Mouse (Mus musculus) frontal cortex, adult 2 months (tissue): Measurements from ENCODE around the gene Casc3. TPM values are rescaled to one million over a fixed set of nuclear protein-coding genes. Genes with fewer than 3 reads are reported as not detected.

Experiments
- DNase-seq, 2 experiments: peaks; one replicate each; pipeline ENCODE4 v3.0.0; 2022; ENCODE audit warnings: low spot score in 1 of 2; ENCODE audit errors: extremely low spot score in 1 of 2
- polyA plus RNA-seq: library from polyadenylated mRNA; depleted of rRNA; stranded (reverse); fragments of >200 nt; gene quantifications from 2 replicates; pipeline ENCODE4 v1.2.3, GENCODE M21; 2012; rRNA removed

The Casc3 gene
- polyA plus RNA-seq, 1 experiment: 47.8 TPM

DNA sequence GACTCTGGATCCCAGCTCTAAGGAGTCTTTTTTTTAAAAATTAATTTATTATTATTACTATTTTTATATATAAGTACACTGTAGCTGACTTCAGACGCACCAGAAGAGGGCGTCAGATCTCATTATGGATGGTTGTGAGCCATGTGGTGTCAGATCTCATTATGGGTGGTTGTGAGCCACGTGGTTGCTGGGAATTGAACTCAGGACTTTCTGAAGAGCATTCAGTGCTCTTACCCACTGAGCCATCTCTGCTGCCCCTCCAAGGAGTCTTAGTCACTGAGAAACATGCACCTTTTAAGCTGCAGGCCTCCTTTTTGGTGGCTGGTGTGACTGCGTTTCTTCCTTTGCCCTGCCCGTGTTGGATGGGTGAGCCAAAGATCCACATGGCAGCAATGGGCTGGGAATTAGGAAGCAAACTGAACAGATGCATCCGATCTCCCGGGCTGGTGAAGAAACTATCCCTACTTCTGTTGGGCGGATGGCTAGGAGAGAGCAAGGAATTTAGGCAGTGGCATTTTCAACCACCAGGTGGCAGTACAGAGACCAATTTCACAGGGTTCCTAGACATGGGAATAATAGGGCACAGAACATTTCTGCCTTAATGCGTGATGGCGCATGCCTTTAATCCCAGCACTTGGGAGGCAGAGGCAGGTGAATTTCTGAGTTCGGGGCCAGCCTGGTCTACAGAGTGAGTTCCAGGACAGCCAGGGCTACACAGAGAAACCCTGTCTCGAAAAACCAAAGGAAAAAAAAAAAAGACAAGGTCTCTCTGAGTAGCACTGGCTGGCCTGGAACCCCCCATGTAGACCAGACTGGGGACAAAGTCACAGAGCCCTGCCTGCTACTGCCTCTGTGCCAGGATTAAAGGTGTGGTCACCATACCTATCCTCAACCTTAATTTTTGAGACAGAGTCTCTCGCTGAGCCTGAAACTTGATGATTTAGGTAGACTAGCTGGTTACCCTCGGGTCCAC, 54.3 kb downstream of the Casc3 start:
- DNase-seq: peak; percentile 83 to 98

DNA sequence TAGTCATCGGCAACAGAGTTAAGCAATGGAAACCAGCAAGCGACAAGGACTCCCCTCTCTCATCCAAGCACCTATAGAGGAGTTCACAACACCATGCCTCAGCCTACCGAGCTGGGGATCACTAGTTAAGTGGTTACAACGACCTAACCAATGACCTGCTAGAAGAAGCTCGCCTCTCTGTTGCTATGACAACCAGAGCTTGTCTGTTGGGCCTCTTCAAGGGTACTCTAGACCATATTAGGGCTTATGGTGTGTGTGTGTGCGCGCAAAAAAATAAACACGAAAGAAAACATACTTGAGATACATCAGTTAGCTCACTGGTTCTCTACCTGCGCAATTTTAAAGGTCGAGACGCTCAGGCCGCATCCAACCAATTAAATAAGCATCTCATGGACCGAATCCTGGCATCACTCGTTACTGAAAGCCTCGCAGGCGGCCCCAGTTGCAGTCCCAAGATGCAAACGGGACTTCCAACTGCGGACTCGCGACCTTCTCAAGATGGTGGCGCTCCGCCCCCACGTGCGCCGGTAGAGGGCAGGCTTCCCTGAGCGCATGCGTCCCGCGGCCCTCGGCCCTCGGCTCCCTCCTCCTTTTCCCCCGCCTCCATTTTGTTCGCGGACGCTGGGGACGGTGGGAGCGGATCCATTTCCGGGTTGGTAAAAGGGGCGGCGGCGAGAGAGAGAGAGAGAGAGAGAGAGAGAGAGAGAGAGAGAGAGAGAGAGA, 58.5 kb downstream of the Casc3 start, which contains the start of gene Wipf2:
Gene Wipf2 (plus strand): TSS at position 611 of the 723 bp plus-strand sequence.
- peak; percentile 88 to 97 for DNase-seq

DNA sequence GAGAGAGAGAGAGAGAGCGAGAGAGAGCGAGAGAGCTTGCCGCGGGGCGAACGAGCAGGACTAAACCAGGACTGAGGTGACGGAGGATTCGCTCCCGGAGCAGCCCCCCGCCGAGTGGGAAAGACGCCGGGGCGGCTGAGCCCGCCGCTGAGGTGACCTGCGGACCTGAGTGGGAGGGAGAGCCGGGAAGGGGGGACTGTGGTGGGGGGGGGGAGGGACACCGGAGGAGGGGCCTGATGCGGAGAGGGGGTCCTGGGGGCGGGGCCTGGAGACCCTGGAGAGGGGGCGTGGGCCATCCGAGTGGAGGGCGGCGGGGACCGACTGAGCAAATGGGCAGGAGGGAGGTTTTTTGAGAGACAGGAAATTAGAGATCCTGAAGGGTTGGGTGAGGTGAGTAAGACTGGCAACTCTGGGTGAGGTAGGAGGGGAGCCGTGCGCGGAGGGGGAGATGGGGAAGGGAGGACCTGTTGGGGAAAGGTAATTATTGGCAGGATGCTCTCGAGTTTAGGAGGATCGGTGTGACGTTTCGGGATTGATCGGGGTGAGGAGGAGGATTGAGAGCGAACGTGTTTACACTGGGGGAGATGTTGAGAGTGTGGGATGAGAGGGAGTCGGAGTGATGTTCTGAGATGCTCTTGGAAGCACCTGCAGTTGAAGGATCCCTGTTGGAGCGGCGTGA, 59.2 kb downstream of the Casc3 start:
- DNase-seq: peak in 1 of 2 experiments; percentile 64

DNA sequence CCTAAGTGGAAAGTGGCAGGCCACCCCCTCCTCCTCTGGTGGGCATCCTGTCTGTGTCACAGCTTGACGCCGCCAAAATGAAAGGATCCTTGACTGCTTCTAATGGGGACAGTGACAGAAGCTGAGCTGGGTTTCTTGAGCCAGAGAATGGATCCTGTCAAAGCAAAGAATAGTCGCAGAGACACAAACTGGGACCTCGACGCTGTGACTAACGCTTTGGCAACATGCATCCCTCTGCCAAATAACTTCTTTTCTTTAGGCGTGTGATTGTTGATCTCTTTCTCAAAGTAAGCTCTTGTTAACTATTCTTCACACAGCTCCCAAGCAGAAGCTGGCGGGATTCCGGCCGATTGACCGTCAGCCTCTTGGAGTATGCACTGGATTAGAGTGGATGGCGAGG, 62.6 kb downstream of the Casc3 start:
- no peak for DNase-seq

DNA sequence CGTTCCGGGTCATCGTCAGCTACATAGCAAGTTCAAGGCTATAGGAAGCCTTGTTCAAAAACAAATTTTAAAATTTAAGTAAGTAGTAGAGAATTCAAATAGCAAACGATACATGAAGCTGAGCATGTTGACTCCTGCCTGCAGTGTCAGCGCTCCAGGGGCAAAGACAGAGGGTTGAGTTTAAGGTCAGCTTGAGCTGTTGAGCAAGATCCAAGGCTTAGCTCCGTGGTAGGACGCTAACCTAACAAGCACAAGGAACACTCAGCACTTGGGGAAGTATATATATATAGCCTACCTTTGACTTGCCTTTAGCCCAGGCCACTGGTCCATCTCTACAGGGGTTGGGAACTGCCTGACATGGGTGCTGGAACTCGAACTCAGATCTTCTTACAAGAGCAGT, 65.2 kb downstream of the Casc3 start:
- DNase-seq: no peak

DNA sequence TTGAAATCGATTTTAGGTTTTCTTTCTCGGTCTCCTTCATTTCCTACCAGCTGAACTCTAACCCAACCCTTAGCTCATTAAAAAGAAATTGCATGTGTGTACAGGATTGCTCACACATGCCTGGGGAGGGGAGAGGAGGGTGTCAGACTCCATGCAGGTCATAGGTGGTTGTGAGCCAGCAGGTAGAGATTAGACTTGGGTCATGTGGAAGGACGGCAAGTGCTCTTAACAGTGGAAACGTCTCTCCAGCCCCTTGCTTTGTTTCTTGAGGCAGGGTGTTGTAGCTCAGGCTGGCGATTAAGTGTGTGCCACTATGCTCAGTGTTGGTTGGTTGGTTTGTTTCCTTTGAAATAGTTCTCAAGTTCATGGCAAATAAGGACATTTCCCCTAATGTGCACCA, 66.1 kb downstream of the Casc3 start:
- no peak for DNase-seq

DNA sequence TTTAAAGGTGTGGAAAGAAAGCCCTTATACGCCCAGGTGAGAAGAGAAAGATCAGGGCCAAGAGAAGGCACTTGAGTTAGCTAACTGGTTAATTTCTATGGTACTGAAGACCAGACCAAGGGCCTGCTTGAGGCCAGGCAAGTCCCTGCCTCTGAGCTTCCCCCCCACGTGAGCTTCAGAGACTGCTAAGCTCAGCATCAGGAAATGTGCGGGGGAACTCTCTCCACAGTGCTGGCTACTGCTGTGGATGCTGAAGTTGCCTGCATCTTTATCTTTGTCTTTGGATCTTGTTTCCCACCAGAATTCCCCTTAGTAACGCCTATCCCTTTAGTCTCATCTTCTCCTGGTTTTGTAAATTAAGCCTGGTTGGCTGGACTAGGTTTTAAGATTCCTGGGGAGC, 66.7 kb downstream of the Casc3 start:
- peak in 1 of 2 experiments; percentile 48 for DNase-seq

DNA sequence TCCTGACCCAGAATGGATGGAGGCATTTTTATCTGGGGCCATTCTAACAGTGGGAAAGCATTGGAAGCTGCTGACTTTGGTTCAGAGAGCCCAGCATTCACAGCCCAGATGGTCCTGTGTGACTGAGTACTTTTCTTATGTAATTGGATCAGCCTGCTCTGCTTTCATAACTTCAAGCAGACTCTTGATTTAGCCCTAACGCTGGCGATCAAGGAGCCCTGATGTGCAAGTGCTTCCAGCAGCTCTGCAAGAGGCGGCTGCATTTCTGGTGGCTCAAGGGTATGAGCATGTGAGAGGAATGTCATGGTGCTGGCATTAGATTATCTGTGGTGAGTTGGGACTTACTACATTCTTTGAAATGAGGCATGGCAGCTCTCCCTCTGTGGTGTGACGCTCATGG, 67.3 kb downstream of the Casc3 start:
- peak; percentile 77 to 85 for DNase-seq

DNA sequence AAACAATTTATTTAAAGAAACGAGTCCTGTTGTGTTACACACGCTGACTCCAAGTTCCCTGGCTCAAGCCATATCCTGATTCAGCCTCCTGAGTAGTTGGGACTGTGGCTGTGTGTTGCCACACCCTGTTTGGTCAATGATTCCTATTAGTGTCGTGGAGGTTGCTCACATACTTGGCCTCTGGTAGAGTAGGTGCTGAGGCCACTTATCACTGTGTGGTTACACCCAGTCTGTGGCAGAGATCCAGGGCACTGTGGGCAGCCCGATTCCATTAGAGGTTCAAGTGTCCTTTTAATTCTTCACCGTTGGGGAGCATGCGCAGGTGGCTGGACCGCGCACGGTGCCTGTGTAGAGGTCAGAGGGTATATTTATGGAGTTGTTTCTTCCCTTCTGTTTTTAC, 69.2 kb downstream of the Casc3 start:
- DNase-seq: no peak

DNA sequence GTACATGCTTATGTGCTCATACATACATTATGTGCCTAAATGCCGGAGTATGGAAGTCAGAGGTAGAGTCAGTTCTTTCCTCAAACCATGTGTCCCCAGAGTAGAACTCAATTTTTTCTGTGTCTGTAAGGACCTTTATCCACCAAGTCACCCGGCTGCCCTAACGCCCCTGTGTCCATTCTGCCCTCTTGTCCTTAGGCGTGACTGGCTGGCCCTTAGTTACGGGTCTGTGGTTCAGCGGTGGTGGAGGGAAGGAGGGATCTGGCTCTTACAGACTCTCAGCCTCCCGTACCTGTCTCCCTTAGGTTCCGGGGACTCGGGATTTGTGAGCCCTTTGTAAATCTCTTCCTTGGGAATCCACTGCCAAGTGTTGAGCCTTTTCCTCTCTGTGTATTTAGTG, 72.3 kb downstream of the Casc3 start:
- DNase-seq: no peak

Other genes starting within 250 kb of the Casc3 start
- gene Ormdl3, start 217.5 kb upstream of the Casc3 start, polyA plus RNA-seq: 54.6 and 57.1 TPM in 2 replicates
- gene Lrrc3c, start 206.6 kb upstream of the Casc3 start, polyA plus RNA-seq: not detected in 2 replicates
- 0.25 and 0.36 TPM in 2 replicates for gene Gm12355, start 179.2 kb upstream of the Casc3 start, polyA plus RNA-seq
- gene Gsdma3, start 178.5 kb upstream of the Casc3 start, polyA plus RNA-seq: not detected in 2 replicates
- gene Gsdma2, start 158.1 kb upstream of the Casc3 start, polyA plus RNA-seq: not detected in 2 replicates
- gene Gsdma, start 140.6 kb upstream of the Casc3 start, polyA plus RNA-seq: 0.15 and 0.16 TPM in 2 replicates
- gene Psmd3, start 122.4 kb upstream of the Casc3 start, polyA plus RNA-seq: 166 and 177 TPM in 2 replicates
- gene Csf3, start 103.6 kb upstream of the Casc3 start, polyA plus RNA-seq: not detected in 2 replicates
- gene Med24, start 75.5 kb upstream of the Casc3 start, polyA plus RNA-seq: 137 and 157 TPM in 2 replicates
- 770 and 851 TPM in 2 replicates for gene Thra, start 64.3 kb upstream of the Casc3 start, polyA plus RNA-seq
- 124 and 126 TPM in 2 replicates for gene Nr1d1, start 29.6 kb upstream of the Casc3 start, polyA plus RNA-seq
- gene Msl1, start 9.4 kb upstream of the Casc3 start, polyA plus RNA-seq: 112 and 123 TPM in 2 replicates
- gene Rapgefl1, start 31.9 kb downstream of the Casc3 start, polyA plus RNA-seq: 167 and 174 TPM in 2 replicates
- gene Wipf2, start 58.7 kb downstream of the Casc3 start, polyA plus RNA-seq: 26.3 and 26.7 TPM in 2 replicates
- 0.62 and 0.67 TPM in 2 replicates for gene Cdc6, start 102.9 kb downstream of the Casc3 start, polyA plus RNA-seq
- 6.4 and 7.9 TPM in 2 replicates for gene Rara, start 122.9 kb downstream of the Casc3 start, polyA plus RNA-seq
- 2.9 and 3.3 TPM in 2 replicates for gene Gjd3, start 178.1 kb downstream of the Casc3 start, polyA plus RNA-seq
- gene Top2a, start 219.3 kb downstream of the Casc3 start, polyA plus RNA-seq: 2.1 and 3.1 TPM in 2 replicates
- 64.3 and 86.3 TPM in 2 replicates for gene Igfbp4, start 236.3 kb downstream of the Casc3 start, polyA plus RNA-seq